Mouse (Mus musculus) retina, embryonic 14.5 days (tissue): ENCODE measurements at regions not wholly inside any gene's neighbourhood (a gene's known extent, or its start where the extent isn't known, plus 50 kb on each side); places are given as distances from the start of the nearest gene placed in this dataset.

Experiments
- DNase-seq: peaks from one replicate; pipeline ENCODE4 v3.0.0-alpha.2; 2015; ENCODE audit warnings: low spot score

DNA sequence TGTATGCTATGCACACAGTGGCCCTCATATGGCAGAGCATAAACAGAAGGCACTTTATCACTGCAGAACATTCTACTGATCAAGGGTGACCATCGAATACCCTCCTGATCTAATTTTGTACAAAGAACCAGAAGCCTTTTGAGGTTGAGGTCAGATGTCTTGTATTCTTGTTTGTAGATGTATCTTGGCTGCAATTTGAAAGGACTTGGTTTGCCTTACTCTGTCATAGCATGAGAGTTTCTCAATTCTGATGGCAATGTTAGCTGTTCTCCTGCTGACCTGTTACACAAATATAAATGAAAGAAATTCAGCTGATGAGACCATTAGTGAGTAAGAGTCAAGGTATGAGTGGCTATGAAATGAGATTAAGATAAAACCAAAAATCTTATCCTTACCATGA lies 199.1 kb upstream of the Aldoart1 start:
- DNase-seq = no peak

DNA sequence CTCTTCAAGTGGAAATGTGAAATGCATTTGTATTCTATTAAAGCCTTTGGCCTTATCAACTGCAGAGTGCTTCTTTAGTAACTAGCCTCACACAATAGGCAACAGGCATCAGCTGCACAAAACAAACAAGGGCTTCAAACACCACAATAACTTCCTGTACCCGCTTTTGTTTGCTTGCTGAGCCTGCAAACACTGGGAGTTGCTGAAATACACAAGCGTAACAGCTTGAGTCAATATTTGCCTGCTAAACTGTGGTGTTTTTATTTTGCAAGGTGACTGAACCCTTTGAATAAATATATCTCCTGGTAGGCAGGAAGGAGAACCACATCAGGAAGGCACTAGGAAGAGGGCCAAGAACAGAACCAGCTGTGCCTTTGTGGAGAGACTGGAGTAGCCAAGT lies 195.4 kb upstream of the Aldoart1 start:
- DNase-seq = no peak

DNA sequence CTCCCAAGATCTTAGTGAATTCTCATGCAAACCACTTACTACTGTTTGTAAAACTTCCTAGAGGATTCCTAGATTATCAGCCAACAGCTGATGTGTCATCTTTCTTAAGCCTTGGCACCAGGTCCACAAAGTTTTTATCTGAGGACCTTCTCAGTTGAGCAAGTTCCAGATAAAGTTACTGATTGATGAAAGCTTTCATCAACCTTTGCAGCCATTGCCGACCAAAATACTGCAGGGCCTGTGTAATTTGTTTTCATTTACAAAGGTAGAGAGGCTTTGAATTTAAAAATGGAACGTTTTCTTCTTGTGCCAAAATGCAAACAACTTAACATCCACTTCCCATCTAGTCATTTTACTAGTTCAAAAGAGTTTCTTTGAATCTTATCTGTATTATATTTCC lies 191.9 kb upstream of the Aldoart1 start:
- no peak for DNase-seq

DNA sequence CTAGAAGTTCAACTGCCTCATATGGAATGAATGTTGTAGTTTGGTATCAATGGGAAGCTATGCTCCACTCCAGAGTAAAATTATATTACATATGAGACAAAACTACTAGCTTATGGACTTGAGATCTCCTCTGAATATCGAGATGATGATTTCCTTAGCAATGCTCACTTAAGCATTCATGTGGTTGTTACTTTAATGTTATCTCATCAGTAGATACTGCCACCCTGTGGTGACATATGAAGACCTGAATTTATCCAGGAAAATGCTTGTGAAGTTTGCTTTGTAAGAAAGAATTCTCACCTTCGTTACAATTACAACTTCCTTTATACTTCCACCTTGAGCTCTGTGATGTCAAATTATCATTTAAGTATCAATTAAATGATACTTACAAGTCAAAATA lies 190.2 kb upstream of the Aldoart1 start:
- DNase-seq = peak; percentile 81

DNA sequence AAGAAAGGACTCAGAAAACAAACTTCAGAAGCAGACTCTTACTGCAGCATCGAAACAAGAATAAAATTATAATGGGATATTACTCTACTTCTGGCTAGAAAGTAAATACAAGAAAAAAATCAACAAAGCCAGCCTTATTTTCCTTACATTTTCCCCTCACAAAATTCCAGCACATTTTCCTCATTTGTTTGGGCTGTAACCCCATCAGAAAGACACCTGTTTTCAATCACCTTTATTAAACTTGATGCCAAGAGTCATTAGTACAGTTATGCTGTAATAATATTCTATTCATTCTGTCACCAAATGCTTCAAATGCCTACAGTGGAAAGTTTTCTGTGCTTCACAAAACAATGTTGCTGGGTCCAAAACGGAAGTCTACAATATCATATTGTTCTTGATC lies 189.1 kb upstream of the Aldoart1 start:
- DNase-seq = no peak

DNA sequence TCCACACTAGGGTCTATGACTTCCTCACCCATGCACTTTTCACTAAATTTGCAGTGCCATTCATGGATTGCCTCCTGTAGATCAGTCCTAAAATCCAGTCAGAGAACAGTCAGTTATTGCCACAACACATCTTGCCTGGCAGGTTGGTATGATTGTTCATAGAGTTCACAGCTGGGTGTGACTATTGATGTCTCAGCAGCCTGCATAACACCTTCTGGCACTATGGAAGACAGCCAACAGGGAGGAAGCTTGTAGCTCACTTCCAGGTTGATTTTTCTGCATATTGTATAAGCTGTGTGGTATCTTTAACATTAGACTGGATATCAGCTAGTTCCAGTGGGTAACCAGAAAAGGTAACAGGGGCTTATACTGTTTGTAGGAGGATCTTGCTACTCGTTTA lies 145.3 kb upstream of the Aldoart1 start:
- no peak for DNase-seq

DNA sequence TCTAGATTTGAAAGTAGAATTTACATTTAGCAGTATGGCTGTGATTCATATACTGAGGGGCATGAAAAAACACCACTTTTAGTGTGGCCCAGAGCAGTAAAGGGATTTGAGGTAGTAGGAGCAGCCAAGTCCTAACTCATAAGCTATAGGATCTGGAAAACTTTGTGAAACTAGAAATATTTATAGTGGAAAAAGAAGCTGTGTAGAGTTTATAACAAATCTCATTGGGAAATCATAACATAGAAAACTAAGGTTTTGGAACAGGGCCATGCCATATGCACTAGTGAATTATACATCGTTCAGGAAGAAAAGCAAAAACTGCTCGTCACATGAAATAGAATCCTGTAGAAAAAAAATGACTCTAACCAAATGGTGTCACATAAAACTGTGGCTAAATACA lies 143.7 kb upstream of the Aldoart1 start:
- no peak for DNase-seq

DNA sequence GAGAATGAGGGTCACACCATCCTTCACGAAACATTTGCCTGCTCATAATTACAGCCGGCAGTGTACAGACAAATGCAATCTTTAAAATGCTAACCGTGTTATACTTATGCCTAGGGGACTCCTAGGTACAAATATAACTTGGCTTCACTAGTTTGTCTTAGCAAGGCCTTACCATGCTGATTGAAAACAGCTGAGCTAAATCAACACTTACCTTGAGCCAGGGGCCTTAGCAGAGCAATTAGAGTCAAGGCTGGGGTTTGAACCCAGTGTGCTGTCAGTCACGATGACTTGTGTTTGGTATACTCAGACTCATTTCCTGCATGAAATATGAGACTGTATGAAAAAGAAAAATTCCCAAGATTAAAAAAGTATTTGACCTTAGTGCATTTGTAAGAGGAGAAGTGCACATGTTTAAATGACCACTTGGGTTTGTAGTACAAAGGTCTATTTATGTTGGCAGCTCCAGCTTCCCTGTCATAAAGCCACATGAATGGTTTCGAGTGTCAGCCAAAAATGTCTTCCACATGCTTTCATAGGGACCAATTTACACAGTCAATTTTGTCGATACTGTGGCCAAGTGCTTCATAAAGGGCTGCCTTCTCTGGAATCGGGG lies 94.0 kb upstream of the Aldoart1 start:
- DNase-seq = no peak

DNA sequence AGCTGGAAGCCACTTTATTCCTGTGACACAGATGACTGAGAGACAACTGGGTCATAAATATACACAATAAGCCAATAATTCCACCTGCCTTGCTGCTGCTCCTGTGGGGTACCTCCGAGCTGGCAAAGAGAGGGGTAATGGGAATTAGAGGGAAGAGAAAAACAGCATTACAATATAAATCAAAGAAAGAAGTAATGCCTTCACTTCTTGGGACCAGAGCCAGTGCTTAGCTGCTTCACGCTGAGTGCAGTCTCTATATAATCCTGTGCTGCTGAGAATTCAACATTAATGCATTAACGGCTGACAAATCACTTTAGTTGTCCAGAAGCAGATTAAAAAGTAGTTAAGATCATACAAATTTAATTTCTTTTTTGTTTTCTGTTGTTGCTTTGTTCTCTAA lies 71.0 kb upstream of the Aldoart1 start:
- no peak for DNase-seq

DNA sequence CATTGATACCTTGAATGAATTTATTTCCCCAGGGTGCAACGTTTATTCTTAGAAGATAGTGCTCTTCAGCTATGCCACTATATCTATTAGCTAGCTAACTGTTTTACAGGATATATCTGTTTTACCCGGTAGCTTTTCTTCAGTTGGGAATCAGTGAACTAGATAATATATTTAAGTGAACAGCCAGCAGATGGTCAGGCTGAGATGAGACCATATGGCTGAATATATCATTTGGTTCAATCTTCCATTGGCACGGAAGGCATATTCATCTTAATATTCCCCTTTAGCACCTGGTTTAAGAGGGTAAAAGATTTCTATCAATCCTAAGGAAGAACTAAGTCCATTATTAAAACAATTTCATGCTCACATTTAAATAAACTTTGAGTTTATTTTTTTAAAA lies 62.6 kb upstream of the Aldoart1 start:
- peak; percentile 7 for DNase-seq
